In genomic region chr15:10263420-10263819, GRCm38 (mm10) we compare ENCODE assay signal across 16 mouse cellular contexts.
"Had no signal": no experiment of that assay in that cellular context is flagged by ENCODE, and none has a peak within 500 bp of the region (broad histone marks: within the 10 kb centered on the region; RNA-seq: fewer than 3 reads in every experiment).

No protein-coding gene starts in this region.

- H3K4me2 ChIP-seq: neural tube, embryonic 13.5 days; neural tube, embryonic 15.5 days; stomach, embryonic 15.5 days had no signal

- H3K27me3 ChIP-seq: neural tube, embryonic 13.5 days; neural tube, embryonic 15.5 days; stomach, embryonic 15.5 days had no signal

- DNase-seq: retina, postnatal 1 day; right cerebral cortex, adult 18-20 months; right cerebral cortex, postnatal 14 days; right cerebral cortex, postnatal 25 days; right cerebral cortex, postnatal 4 days; spleen, adult 18-20 months; thymus, adult 18-20 months; thymus, adult 2 months; thymus, postnatal 14 days; thymus, postnatal 25 days; thymus, postnatal 36 days; thymus, postnatal 4 days had no signal

- H3K27ac ChIP-seq: neural tube, embryonic 13.5 days; neural tube, embryonic 15.5 days; stomach, embryonic 15.5 days; stomach, postnatal 0 days had no signal

- H3K4me3 ChIP-seq: neural tube, embryonic 13.5 days; neural tube, embryonic 15.5 days; stomach, embryonic 15.5 days had no signal

- H3K4me1 ChIP-seq: neural tube, embryonic 13.5 days; neural tube, embryonic 15.5 days; stomach, embryonic 15.5 days had no signal

- H3K36me3 ChIP-seq: neural tube, embryonic 13.5 days; neural tube, embryonic 15.5 days; stomach, embryonic 15.5 days had no signal

- H3K9ac ChIP-seq: neural tube, embryonic 13.5 days; neural tube, embryonic 15.5 days; stomach, embryonic 15.5 days had no signal

- H3K9me3 ChIP-seq: neural tube, embryonic 13.5 days; neural tube, embryonic 15.5 days; stomach, embryonic 15.5 days had no signal
